Mouse (Mus musculus): ENCODE data around the gene Babam2. TPM values are rescaled to one million over a fixed set of nuclear protein-coding genes. Genes with fewer than 3 reads are reported as not detected.

The Babam2 gene
- total and polyA plus RNA-seq, 2 experiments from 2014 or later = 31.2 to 66.2 TPM

GRCm38 (mm10) chr5:31732644-31733338 is 35.3 kb downstream of the Babam2 start:
- Histone ChIP-seq H3K9ac (replicated peaks; ENCODE audit: low read length) (no peak overlapping the region), H3K9me3 (ENCODE audit: low read length) (no peaks in the 10 kb centered on the region), H3K27ac (no peak overlapping the region), H3K4me1 (ENCODE audit: insufficient read depth, low read length) (no peaks in the 10 kb centered on the region), H3K4me3 (ENCODE audit: low read length) (no peak overlapping the region), H3K4me2 (ENCODE audit: low read depth, low read length) (no peak overlapping the region), H3K27me3 (ENCODE audit: insufficient read depth, low read length) (no peaks in the 10 kb centered on the region), H3K36me3 (ENCODE audit: insufficient read depth, low read length) (no peaks in the 10 kb centered on the region)
- 51% methylated on average over 3 of the region's 3 CpGs for WGBS
- DNase-seq (ENCODE audit: low spot score) (no peak), ATAC-seq (no peak)
- TF ChIP-seq CTCF (IDR thresholded peaks at IDR 0.05; ENCODE audit: low read depth) = no peak

- ATAC-seq = no peak
- H3K9me3 ChIP-seq (ENCODE audit: low read length) = no peaks in the 10 kb centered on the region
- no peak for TF ChIP-seq CTCF (IDR thresholded peaks at IDR 0.05; ENCODE audit: low read depth)
- no peak overlapping the region for H3K27ac ChIP-seq
- H3K4me1 ChIP-seq (ENCODE audit: insufficient read depth, low read length) = no peaks in the 10 kb centered on the region
- no peaks in the 10 kb centered on the region for H3K36me3 ChIP-seq (ENCODE audit: insufficient read depth, low read length)
- H3K9ac ChIP-seq (replicated peaks; ENCODE audit: low read length) = no peak overlapping the region
- no peak overlapping the region for H3K4me3 ChIP-seq (ENCODE audit: low read length)
- no peak overlapping the region for H3K4me2 ChIP-seq (ENCODE audit: low read depth, low read length)
- WGBS = 86% methylated on average over 1 of the region's 1 CpGs
- DNase-seq (ENCODE audit: low spot score) = no peak
- no peaks in the 10 kb centered on the region for H3K27me3 ChIP-seq (ENCODE audit: insufficient read depth, low read length)
These were observed 44.4 kb downstream of the Babam2 start for GRCm38 (mm10) chr5:31741931-31742330.

- Histone ChIP-seq H3K4me3 (ENCODE audit: low read length) (no peak overlapping the region), H3K27me3 (ENCODE audit: insufficient read depth, low read length) (no peaks in the 10 kb centered on the region), H3K4me2 (ENCODE audit: low read depth, low read length) (no peak overlapping the region), H3K27ac (no peak overlapping the region), H3K9me3 (ENCODE audit: low read length) (no peaks in the 10 kb centered on the region), H3K9ac (replicated peaks; ENCODE audit: low read length) (no peak overlapping the region), H3K36me3 (ENCODE audit: insufficient read depth, low read length) (no peaks in the 10 kb centered on the region), H3K4me1 (ENCODE audit: insufficient read depth, low read length) (no peaks in the 10 kb centered on the region)
- no peak for DNase-seq (ENCODE audit: low spot score)
- 63% methylated on average over 4 of the region's 4 CpGs for WGBS
- ATAC-seq = no peak
- no peak for TF ChIP-seq CTCF (IDR thresholded peaks at IDR 0.05; ENCODE audit: low read depth)
These were observed 45.1 kb downstream of the Babam2 start for GRCm38 (mm10) chr5:31742521-31743031.

GRCm38 (mm10) chr5:31749401-31749800 is 51.9 kb downstream of the Babam2 start:
- DNase-seq (ENCODE audit: low spot score) = no peak
- ATAC-seq = no peak
- no peak overlapping the region for H3K27ac ChIP-seq

GRCm38 (mm10) chr5:31750231-31750925 is 52.9 kb downstream of the Babam2 start:
- no peaks in the 10 kb centered on the region for H3K27me3 ChIP-seq (ENCODE audit: insufficient read depth, low read length)
- no peaks in the 10 kb centered on the region for H3K9me3 ChIP-seq (ENCODE audit: low read length)
- no peak overlapping the region for H3K4me2 ChIP-seq (ENCODE audit: low read depth, low read length)
- ATAC-seq (no peak), DNase-seq (ENCODE audit: low spot score) (no peak)
- 76% methylated on average over 9 of the region's 9 CpGs for WGBS
- H3K36me3 ChIP-seq (ENCODE audit: insufficient read depth, low read length) = no peaks in the 10 kb centered on the region
- H3K4me3 ChIP-seq (ENCODE audit: low read length) = no peak overlapping the region
- TF ChIP-seq CTCF (IDR thresholded peaks at IDR 0.05; ENCODE audit: low read depth) = no peak
- no peaks in the 10 kb centered on the region for H3K4me1 ChIP-seq (ENCODE audit: insufficient read depth, low read length)
- H3K9ac ChIP-seq (replicated peaks; ENCODE audit: low read length) = no peak overlapping the region
- H3K27ac ChIP-seq = no peak overlapping the region

More at GRCm38 (mm10) chr5:31749401-31749800, 51.9 kb downstream of the Babam2 start:
- Histone ChIP-seq H3K27me3 (ENCODE audit: insufficient read depth, low read length) (no peaks in the 10 kb centered on the region), H3K4me2 (ENCODE audit: low read depth, low read length) (no peak overlapping the region), H3K9me3 (ENCODE audit: low read length) (no peaks in the 10 kb centered on the region), H3K36me3 (ENCODE audit: insufficient read depth, low read length) (no peaks in the 10 kb centered on the region), H3K4me3 (ENCODE audit: low read length) (no peak overlapping the region), H3K4me1 (ENCODE audit: insufficient read depth, low read length) (no peaks in the 10 kb centered on the region), H3K9ac (replicated peaks; ENCODE audit: low read length) (no peak overlapping the region)
- TF ChIP-seq CTCF (IDR thresholded peaks at IDR 0.05; ENCODE audit: low read depth) = no peak

- no peak for TF ChIP-seq CTCF (IDR thresholded peaks at IDR 0.05; ENCODE audit: low read depth)
- Histone ChIP-seq H3K27ac (no peak overlapping the region), H3K4me1 (ENCODE audit: insufficient read depth, low read length) (no peaks in the 10 kb centered on the region), H3K36me3 (ENCODE audit: insufficient read depth, low read length) (no peaks in the 10 kb centered on the region), H3K4me2 (ENCODE audit: low read depth, low read length) (no peak overlapping the region), H3K27me3 (ENCODE audit: insufficient read depth, low read length) (no peaks in the 10 kb centered on the region), H3K9ac (replicated peaks; ENCODE audit: low read length) (no peak overlapping the region), H3K9me3 (ENCODE audit: low read length) (no peaks in the 10 kb centered on the region), H3K4me3 (ENCODE audit: low read length) (no peak overlapping the region)
- no peak for ATAC-seq
- WGBS = 87% methylated on average over 4 of the region's 4 CpGs
- DNase-seq (ENCODE audit: low spot score) = no peak
These were observed 53.5 kb downstream of the Babam2 start for GRCm38 (mm10) chr5:31750955-31751354.

- no peaks in the 10 kb centered on the region for H3K36me3 ChIP-seq (ENCODE audit: insufficient read depth, low read length)
These were observed 57.1 kb downstream of the Babam2 start for GRCm38 (mm10) chr5:31754634-31755033.

More at GRCm38 (mm10) chr5:31754634-31755033, 57.1 kb downstream of the Babam2 start:
- no peaks in the 10 kb centered on the region for H3K9me3 ChIP-seq (ENCODE audit: low read length)
- no peaks in the 10 kb centered on the region for H3K4me1 ChIP-seq (ENCODE audit: insufficient read depth, low read length)
- no peak overlapping the region for H3K4me3 ChIP-seq (ENCODE audit: low read length)
- ATAC-seq = no peak
- H3K4me2 ChIP-seq (ENCODE audit: low read depth, low read length) = no peak overlapping the region
- WGBS = 86% methylated on average over 1 of the region's 1 CpGs
- no peak for TF ChIP-seq CTCF (IDR thresholded peaks at IDR 0.05; ENCODE audit: low read depth)
- H3K27ac ChIP-seq = no peak overlapping the region
- H3K9ac ChIP-seq (replicated peaks; ENCODE audit: low read length) = no peak overlapping the region
- H3K27me3 ChIP-seq (ENCODE audit: insufficient read depth, low read length) = no peaks in the 10 kb centered on the region
- no peak for DNase-seq (ENCODE audit: low spot score)
